1 mouse cellular context compared by ENCODE assay signal in the genomic region with DNA sequence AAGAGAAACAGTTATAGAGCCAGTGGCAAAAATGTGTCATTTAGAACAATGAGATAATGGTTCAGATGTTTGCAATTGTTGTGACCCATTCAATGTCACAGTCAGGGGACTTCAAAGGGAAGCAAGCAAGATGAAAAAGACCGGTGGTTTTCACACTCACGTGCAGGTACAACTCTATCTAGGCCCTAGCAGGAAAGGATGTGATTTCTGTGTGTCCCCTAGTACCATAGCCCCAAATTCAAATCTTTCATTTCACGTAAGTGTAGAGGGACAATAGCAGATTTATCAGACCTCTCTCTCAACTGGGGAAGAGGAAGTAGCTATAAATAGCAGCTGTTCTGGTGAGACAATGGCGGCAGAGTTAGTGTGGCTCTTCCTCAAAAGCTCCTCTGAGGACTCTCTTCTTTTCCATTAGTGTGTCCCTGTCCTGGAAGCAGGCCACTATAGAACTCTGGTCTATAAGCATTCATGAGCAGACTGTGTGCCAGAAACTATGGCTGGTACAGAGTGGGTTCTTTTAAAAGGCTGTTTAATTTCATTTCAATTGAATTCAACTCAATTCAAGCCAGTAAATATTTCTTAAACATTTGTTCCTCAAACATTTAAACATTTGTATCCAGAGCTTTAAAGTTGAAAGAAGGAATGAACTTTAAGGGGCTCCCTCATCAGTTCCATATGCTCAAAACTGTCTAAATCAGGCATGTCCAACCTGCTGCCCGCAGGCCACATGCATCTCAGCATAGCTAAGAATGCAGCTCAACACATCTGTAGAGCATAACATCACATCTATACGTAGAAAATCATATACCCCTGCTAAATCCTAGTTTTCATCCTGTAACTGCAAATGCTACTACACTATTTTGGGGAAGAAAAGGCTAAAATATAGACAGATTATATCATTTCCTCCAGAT.
A peak's percentile ranks its signal among the peaks of the same experiment; 100 is the strongest.
TF ChIP-seq lines count a peak whose summit lies in the region.

No protein-coding gene starts in this region.

TF ChIP-seq in CH12.LX, 34 proteins besides CTCF, POLR2A, EP300 and RAD21 (continued from another document):
- TF ChIP-seq ZKSCAN1 (IDR thresholded peaks at IDR 0.05; ENCODE audit: borderline replicate concordance, low read depth, low read length) (no peak), TCF12 (IDR thresholded peaks at IDR 0.05; ENCODE audit: low read depth, low read length) (no peak), JUND (conservative IDR thresholded peaks at IDR 0.05; ENCODE audit: low read depth, low read length) (no peak), BHLHE40 (IDR thresholded peaks at IDR 0.05; ENCODE audit: low read depth, low read length) (peak; percentile 82), MXI1 (IDR thresholded peaks at IDR 0.05; ENCODE audit: low read depth, low read length) (no peak), MAX (IDR thresholded peaks at IDR 0.05; ENCODE audit: low read length) (no peak; the same call in 1 of the 2 replicates), IRF4 (IDR thresholded peaks at IDR 0.05; ENCODE audit: low read depth, low read length) (no peak), NELFE (IDR thresholded peaks at IDR 0.05; ENCODE audit: low read depth, low read length) (no peak), MEF2A (IDR thresholded peaks at IDR 0.05; ENCODE audit: borderline replicate concordance, low read depth, low read length) (peak; percentile 83)
TF ChIP-seq in CH12.LX: peak in this region for 5.
